Mouse (Mus musculus) T-helper 17 cell (primary cell): Measurements from ENCODE around the gene Birc5.

Source experiments
- in situ Hi-C, 2 experiments: fragments of 300-600 bp; cut with MboI, MseI; formaldehyde crosslinking; loops; 1 replicate in 1 of 2; 2 replicates in 1 of 2; pipeline ENCODE4 v1.15.1; 2025; ENCODE audit warnings: high pct_unique_total_duplicates in 2 of 2

Gene Birc5

DNA sequence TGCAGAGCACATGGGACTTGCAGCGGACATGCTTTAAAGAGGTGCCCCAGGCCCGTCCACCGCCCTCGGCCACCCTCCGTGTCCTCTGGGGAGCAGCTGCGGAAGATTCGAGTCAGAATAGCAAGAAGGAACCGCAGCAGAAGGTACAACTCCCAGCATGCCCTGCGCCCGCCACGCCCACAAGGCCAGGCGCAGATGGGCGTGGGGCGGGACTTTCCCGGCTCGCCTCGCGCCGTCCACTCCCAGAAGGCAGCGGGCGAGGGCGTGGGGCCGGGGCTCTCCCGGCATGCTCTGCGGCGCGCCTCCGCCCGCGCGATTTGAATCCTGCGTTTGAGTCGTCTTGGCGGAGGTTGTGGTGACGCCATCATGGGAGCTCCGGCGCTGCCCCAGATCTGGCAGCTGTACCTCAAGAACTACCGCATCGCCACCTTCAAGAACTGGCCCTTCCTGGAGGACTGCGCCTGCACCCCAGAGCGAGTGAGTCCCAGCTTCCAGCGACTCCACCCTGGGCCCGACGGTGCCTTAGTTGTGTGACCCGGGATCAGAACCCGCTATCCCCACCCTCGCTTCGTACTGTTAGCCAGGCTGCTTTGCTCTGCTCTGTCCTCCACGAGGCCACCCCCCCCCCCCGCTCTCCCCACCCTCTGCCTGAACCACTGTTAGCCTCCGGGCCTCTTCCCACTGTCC lies at the start of gene Birc5:
TSS of gene Birc5 (plus strand) at position 267 of the 687 bp plus-strand sequence.
- in situ Hi-C loops = no loop called here

DNA sequence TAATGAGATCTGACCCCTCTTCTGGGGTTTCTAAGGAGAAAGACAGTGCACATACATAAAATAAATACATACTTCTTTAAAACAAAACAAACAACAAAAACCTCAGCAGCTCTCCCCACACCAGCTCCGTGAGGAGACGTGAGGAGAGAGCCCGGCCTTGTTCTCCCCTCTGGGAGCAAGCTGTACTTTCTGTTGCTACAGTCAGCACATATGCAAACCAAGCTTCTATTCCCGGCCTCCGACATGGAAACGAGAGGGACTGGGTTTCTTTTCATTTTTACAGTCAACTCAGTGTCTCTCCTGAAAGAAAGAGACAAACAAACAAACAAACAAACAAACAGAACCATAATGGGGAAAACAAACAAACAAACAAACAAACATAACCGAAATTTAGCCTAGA lies 49.0 kb upstream of the Birc5 start:
- in situ Hi-C loops = no loop called here

DNA sequence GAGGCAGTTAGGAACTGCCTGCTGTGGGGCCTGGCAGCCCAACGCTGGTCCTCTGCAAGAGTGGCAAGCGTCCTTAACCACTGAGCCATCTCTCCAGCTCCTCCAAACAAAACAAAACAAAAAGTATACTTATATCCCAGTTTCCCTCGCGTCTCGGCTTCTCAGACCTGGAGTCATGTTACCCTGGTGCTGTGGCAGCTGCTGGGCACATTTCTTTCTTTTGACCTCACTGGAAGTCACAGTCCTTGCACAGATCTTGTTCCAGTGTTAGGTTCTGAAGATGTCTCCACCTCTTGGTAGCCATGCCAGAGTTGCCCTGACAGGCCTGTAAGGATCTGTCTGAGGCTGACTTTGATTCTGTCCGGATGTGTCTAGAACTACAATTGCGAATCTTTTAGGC lies 47.4 kb upstream of the Birc5 start:
- in situ Hi-C loops = no loop called here

DNA sequence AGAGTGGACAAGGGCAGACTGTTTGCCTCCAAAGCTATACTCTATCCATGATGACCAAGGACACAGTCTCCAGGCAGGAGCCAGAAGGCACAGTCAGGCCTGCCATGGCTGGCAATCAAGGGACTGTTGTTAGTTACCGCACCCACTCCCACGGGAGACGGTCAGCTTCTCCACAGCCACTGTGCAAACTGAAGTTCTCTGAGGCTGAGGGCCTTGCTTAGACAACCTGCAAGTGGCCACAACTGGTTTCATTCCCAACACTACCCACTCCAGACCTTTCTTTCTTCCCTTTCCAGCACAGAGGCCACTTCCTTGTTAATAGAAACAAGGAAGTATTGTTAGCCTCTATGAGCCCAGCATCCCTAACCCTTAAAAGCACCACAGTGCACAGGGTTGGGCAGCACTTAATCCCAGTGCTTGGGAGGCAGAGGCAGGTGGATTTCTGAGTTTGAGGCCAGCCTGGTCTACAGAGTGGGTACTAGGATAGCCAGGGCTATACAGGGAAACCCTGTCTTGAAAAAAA lies 45.8 kb upstream of the Birc5 start:
- in situ Hi-C loops = no loop called here

DNA sequence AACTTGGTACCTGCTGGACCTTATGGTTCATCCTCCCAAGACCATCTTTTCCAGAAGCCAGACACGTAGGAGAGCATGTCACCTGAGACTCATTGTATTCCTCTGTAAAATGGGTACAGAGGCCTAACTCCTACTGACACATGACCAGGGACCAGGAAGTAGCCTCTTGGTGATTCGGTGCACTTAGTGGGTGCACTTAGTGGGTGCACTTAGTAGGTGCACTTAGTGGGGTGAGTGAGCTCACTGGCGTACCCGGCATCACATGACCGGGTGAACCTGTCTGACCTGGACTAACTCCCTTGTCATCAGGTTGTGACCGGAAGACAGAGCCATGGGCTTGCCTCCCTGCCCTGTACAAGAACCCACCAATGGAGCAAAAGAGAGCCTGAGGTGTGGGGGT lies 42.3 kb upstream of the Birc5 start:
- in situ Hi-C loops = no loop called here

DNA sequence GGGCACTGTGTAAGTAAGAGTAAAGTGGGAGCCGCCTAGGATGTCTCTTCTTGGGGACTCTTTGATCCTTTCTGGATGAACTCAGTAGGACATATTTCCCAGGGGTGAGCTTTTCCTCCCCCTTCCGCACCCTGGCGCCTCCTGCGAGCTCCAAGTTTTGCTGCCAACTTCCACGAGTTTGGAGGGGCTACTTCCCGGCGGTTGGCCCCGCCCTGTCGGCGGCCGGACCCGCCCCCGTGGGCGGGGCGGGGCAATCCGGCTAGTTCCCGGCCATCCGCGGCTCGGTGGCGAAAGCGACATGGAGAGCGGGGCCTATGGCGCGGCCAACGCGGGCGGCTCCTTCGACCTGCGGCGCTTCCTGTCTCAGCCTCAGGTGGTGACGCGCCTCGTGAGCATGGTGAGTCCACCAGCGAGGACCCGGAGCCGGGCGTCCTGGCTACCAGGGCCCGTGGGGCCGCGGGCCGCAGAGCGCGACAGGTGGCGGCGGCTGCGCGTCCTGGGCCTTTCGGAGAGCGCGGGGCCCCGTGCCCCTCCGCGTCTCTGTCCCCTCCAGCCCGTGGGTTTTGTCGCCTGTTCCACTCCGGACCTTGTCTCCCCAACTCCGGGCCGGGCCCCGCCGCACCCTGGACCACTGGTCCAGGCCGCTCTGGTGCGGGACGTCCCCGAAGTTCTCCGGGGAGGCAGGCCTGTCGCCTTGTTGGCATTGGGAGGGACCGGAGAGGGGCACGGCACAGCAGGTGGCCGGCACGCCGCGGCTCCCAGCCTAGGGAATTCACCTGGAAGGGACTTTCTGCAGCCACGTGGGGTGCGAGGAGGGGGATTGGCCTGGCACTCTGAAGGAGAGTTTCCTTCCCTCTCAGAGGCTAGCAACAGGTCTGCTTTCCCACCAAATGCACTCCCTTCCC lies 39.4 kb upstream of the Birc5 start, which contains the start of the genes Gm20708 and Syngr2:
TSS of gene Gm20708 (plus strand) at position 262 of the 905 bp plus-strand sequence.
TSS of gene Syngr2 (plus strand) at position 262 of the 905 bp plus-strand sequence.
- in situ Hi-C loops = loop anchor here in 1 of 2 experiments (10.0 kb wide), 1 partner anchor 405 kb away; no protein-coding TSS in a partner anchor

DNA sequence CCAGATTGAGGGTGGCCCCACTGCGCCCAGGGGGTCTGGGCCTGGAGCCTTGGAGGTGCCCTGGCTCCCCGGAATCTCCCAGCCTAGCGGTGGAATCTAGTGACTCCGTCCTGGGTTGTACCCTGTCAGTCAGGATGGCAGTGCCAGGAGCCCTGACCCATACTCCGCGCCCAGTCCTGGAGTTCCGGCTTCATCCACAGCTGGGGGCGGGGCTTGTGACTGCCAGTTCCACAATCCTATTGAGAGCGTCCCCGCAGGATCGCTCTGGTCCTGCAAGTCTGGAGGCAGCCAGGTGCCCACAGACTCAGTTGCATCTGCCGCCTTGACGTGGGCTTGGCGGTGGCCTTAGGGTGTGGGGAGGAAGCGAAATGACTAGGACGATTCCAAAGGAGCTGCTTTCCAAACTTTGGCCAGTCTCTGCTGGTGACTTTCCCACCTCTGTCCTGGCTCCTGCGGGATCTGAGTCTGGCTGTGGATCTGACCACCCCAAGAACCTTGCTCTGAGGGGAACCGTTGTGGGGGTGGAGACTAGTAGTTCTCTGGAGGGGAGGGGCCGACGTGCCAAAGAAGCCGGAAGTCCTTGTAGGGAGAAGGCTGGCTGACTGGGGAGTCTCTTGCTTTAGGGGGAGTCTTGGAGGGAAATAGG lies 38.5 kb upstream of the Birc5 start:
- in situ Hi-C loops = loop anchor here in 1 of 2 experiments (10.0 kb wide), 1 partner anchor 406 kb away; no protein-coding TSS in a partner anchor

DNA sequence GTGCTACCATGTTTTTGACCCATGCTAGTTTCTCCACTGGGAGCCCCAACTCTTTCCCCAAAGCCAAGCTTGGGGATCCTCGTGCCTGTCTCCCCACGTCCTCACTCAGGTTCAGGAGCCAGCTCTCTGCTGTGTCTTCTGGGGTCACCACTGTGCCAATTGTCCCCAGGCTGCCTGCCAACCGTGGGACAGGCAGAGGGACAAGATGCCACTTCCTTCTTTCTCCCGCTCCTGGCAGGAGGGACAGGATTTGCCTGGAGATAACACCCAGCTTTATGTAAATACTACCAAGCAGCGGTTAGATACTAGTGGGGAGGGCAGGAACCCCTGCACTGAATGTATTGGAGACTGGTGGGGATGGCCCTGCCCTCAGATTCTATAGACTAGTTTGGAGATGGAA lies 35.2 kb upstream of the Birc5 start:
- in situ Hi-C loops = loop anchor here in 1 of 2 experiments (10.0 kb wide), 1 partner anchor 409 kb away; no protein-coding TSS in a partner anchor

DNA sequence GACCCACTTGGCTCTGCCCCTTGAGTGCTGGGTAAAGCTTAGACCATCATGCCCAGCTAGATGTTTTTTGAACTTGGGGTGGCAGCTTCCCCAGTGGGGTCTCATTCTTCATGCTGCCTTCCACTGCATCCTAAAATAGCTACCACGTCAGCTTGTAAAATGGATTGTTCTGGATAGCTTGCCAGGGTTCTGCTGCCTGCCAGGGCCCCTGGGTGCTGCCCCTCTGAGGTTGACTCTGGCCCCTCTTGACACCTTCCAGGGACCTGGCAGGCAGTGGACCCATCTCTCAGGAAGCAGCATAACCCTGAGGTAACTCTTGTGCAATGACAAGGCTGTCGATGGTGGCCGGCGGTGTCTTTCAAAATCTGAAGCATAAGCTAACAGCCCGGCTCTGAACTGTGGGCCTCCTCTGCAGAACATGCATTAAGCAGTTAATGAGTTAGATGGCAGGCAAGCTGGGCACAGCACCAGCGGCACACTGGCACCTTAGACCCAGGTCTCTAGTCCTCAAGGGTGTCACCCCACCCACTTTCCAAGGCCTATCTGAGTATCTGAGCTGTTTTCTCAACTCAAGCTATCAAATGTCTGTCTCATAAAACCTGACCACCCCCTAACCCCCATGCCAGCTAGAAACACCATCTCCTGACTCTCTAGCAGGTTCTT lies 34.2 kb upstream of the Birc5 start:
- in situ Hi-C loops = loop anchor here in 1 of 2 experiments (10.0 kb wide), 1 partner anchor 410 kb away; no protein-coding TSS in a partner anchor

DNA sequence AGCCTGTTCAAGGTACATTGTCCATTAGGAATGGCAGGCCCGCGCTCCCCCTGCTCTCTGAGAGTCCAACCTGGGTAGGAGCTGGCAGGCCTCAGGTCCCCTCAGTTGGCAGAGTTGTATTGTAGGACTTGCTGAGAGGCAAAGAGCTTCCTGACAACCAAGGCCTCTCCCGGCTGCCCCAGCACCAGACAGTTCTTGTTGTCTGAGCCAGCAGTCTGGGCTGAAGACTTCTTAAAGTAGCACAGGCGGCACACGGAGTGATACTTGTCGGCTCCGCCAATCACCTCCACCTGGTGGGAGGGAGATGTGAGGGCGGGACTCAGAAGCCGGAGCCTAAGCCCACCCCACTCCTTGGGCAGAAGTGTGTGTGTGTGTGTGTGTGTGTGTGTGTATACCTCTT lies 33.2 kb upstream of the Birc5 start:
- in situ Hi-C loops = loop anchor here in 1 of 2 experiments (10.0 kb wide), 1 partner anchor 411 kb away; no protein-coding TSS in a partner anchor

DNA sequence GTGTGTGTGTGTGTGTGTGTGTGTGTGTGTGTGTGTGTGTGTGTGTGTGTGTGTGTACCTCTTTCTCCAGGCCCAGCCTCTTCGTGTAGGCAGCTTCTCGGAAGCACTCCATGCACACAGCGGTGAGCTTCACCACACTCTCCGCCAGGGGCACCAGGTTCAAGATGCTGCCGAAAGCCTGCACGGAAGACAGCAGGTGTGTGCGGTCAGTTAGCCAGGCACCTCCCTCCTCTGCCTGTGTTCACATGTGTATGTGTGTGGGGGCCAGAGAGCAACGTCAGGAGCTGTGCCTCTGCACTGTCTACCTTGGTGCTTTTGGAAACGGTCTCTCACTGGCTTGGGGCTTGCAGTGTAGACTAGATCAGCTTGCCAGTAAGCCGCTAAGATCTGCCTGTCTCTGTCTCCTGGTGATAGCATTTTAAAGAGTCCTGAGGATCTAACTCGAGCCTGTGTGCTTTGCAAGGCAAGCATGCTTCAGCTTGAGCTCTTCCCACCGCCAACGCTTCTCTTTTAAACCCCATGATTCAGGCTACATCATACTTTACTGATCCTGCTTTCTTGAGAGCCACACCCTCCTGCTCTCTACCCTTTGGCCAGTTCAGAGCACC lies 32.6 kb upstream of the Birc5 start:
- in situ Hi-C loops = loop anchor here in 1 of 2 experiments (10.0 kb wide), 1 partner anchor 412 kb away; no protein-coding TSS in a partner anchor

DNA sequence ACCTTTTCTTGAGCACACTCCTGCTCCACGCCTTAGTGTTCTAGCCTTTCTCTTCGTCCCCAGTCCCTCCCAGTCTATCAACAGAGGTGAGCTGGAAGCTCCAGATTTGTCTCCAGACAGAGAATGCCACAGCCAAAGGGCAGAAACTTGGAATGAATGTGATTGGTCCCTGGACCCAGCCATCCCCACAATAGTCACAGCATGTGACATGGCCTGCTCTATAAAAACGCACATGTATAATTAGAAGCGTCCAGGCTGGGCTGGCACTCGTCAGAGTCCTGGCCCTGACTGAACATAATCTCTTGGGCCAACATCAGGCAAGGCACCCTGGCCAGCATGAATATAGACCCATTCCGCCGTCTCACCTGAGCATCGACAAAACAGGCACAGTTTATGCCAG lies 30.0 kb upstream of the Birc5 start:
- in situ Hi-C loops = loop anchor here in 1 of 2 experiments (10.0 kb wide), 1 partner anchor 414 kb away; no protein-coding TSS in a partner anchor

DNA sequence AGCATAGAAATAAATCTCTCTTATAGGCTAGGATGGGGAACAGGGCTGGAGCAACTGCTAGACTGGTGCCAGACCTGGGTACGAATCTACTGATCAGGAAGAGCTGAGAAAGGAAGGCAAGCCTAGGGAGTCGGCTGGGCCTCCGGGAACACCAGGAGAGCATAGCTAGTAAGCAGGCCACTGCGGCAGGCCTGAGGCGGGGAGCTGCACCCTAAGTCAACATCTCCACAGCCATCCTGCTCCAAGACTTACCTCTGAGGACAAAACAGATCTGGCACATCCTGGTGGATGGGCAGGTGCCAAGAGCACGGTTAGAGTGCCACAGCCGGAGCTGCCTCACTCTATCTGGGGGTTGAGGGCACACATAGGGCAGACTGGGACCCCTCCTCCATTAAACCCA lies 28.9 kb upstream of the Birc5 start:
- in situ Hi-C loops = loop anchor here (5.0 kb wide), 1 partner anchor 108 kb away; no protein-coding TSS in a partner anchor

DNA sequence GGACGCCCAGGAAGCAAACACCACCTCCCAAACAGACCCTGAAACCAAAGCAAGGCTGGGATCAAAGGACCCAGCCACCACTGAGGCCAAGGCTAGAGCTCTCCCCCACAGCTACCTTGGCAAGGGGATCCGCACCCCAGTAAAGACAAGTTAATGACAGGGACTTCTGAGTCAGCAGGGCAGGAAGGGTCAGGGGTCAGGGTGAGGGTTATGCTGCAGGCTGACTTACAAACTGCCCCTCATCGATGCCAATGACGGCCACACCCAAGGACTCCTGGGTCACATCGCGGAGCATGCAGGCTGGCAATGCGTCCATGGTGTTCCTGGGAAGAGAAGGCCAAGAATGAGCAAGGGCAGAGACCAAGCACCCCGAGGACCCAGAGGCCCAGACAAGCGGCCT lies 27.2 kb upstream of the Birc5 start:
- in situ Hi-C loops = loop anchor here (5.0 kb wide), 1 partner anchor 110 kb away; no protein-coding TSS in a partner anchor

DNA sequence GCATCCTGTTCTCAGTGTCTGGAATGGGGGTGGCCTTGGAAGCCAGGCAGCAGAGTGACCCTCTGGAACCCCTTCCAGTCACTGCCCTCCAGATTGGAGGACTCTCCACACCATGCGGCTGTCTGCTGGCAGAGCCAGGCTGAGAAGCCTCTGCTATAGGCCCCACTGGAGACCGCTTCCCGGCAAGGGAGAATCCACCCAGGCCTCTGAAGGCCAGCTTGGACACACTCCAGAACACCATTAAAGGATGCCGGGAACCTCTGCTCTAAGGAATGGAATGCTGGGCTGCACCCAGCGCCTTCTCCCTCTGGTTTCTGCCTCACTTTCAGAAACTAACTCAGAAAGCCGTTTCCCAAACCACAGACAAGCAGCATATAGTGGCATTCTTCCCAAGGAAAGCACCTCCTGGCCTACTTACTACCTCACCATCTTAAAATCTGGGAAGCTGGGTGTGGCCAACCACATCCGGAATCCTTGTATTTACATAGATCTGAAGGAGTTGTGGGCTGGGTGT lies 26.3 kb upstream of the Birc5 start:
- in situ Hi-C loops = loop anchor here (5.0 kb wide), 1 partner anchor 110 kb away; no protein-coding TSS in a partner anchor

DNA sequence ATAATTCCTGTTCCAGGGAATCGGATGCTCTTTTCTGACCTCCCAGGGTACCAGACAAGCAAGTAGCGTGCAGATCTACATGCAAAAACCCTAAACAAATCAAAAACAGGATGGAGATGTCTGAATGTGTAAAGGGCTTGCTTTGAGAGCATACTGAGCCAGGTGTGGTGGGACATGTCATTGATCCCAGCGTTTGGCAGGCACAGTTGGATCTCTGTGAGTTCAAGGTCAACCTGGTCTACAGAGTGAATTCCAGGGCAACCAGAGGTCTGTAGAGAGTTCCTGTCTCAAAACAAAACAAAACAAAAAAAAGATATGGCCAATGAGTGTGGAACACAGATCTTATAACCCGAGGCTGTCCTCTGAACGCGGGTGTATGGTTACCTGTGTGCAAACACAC lies 25.6 kb upstream of the Birc5 start:
- in situ Hi-C loops = loop anchor here (5.0 kb wide), 1 partner anchor 111 kb away; no protein-coding TSS in a partner anchor

DNA sequence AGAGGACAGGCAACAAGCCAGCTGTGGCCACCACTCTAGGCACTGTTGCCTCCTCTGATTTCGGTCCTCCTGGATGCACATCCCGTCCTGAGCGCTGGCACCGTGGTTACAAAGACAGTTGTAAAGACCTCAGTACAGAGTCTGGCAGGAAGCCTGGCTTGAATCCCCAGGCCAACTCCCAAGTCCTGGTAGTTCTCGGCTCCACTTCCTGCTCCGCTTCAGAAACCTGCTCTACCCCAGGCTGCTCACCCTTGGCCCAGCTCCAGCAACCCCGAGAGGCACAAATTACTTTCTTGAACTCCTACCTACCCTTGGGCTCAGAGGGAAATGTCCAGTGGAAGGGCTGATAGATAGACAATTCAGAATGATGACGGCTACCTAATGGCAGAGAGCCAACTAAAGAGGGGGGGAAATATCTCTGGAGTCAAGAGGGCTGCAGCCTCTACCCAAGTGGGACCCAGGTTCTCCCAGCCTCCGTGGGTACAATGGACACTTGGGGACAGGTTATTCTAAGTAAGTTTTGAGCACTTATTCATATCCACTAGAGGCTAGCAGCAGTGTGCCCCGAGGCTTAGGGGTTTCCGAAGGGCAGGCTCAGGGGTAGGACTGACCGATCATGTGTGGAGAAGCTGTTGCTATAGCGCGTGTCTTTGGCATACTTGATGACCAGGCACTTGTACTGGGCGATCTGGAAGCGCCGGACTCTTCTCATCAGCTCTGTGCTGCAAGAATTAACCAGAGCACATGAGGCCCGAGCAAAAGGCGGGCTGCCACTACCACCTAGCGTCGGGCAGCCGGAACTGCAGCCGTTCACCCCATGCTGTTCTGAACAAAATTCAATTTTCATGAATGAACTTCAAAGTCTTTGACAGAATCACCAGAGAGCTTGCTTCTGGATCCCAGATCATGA lies 24.7 kb upstream of the Birc5 start:
- in situ Hi-C loops = loop anchor here (5.0 kb wide), 1 partner anchor 112 kb away; no protein-coding TSS in a partner anchor

DNA sequence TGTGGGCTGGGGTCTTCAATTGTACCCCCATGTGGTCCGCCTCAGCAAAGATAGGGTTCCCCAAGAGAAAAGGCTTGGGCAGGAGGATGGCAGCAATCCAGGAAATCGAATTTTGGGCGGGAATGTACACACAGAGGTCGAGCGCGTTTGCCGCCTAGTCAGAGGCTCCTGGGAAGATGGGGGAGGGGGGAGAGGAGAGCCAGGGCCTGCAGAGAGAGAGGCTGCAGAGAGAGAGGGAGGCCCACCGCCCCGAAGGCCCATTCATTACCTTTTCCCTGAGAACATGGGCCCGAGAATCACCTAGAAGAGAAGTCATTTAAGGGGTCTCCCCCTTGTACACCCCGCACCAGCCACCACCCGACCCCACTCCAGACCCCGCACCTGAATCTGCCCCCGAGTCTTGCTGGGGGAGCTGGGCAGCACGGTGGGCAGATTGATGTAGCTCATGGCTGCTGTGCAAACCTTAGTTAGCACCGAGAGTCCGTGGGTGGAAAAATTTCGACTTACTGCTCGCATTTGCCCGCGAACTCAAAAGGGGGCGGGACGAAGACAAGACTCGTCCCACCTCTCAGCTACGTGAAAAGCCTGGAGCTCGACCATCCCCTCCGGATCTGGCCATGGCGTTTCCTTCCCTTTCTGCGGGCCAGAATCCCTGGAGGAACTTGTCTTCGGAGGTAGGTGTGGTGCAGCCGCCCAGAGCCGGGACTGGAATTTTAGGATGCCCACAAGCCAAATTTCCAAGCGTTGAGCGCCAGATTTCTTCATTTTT lies 23.5 kb upstream of the Birc5 start, which contains the start of the genes Afmid and Tk1:
TSS of gene Afmid (plus strand) at position 592 of the 769 bp plus-strand sequence.
TSS of gene Tk1 (minus strand) at position 760 of the 769 bp plus-strand sequence.
- in situ Hi-C loops = no loop called here
